Mouse (Mus musculus) G1E (cell line): Measurements from ENCODE around the gene Ssbp3.

Experiments used
- CTCF ChIP-seq: IDR thresholded peaks from 2 replicates; pipeline ENCODE4 v1.5.1; 2012; ENCODE audit warnings: low read depth, low read length, inconsistent platforms, mixed read lengths
- GATA1 ChIP-seq: IDR thresholded peaks from 2 replicates; pipeline ENCODE4 v1.6.1; 2012; ENCODE audit warnings: borderline replicate concordance, low read length, inconsistent platforms, mixed read lengths
- GATA2 ChIP-seq: IDR thresholded peaks from 2 replicates; pipeline ENCODE4 v1.6.1; 2012; ENCODE audit warnings: low read depth, low read length, inconsistent platforms, borderline replicate concordance
- TAL1 ChIP-seq: conservative IDR thresholded peaks from 2 replicates; pipeline ENCODE4 v1.6.1; 2012; ENCODE audit warnings: low read depth, low read length, inconsistent platforms, mixed read lengths

DNA sequence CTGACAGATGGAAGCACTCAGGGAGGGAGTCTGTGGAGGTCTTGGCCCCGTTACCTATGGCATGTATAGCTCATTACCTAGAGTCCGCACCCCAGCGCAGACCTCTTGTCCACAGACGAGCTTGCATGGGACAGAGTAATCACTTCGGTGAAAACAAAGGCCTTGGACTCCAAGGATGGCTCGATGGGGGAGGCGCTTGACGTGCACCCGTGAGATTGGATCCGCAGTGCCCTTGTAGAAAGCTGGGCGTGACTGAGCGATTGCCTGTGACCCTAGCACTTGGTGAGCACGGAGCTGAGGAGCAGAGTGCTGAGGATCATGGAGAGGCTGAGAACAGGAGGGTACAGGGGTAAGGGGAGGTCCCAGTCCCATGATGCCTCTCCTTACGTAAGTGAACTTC is 181.2 kb downstream of the Ssbp3 start:
- no peak for TF ChIP-seq CTCF
- no peak for TF ChIP-seq GATA1
- TF ChIP-seq TAL1 = no peak
- no peak for TF ChIP-seq GATA2
